Mouse (Mus musculus): ENCODE results near the gene Bicral.

DNA sequence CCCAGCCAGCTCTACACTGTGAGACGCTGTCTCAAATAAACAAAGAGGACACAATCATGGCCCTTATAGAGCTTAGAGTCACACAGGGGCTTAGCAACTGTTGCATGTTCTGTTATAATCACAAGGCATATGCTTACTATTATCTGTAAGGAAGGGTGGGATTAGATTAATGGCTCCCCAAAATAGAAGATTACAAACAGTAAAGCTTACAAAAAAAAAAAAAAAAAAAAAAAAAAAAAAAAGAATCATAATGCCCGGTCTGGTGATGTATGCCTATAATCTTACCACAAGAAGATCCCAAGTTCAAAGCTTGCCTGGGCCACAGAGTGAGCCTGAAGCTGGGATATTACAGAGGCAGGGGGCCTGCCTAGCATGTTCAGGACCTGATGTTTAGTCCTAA, 22.0 kb upstream of the Bicral start:
- TF ChIP-seq POLR2A (IDR thresholded peaks at IDR 0.05; ENCODE audit: low read depth, low read length) = no peak
- TF ChIP-seq CTCF (IDR thresholded peaks at IDR 0.05; ENCODE audit: extremely low read depth, insufficient read depth, insufficient read length, insufficient replicate concordance) = no peak
